Mouse (Mus musculus): ENCODE data around the gene Tep1. TPM values are rescaled to one million over a fixed set of nuclear protein-coding genes. Genes with fewer than 3 reads are reported as not detected.
"Not testable (repeated sequence)": the region's sequence is repeated elsewhere in the genome, so short reads cannot be mapped to it uniquely, and the experiment has no call there.

The Tep1 gene
- total RNA-seq, 2 experiments from 2014 or later: 9.3 to 10.2 TPM

- DNase-seq (ENCODE audit: low spot score): no peak
- intact Hi-C loops (cut with DNase I): loop anchor here (5.0 kb wide), 1 partner anchor 51 kb away; the partner anchor contains the start of genes Apex1 and Osgep
Measured at GRCm38 (mm10) chr14:50871284-50871683, 924 bp upstream of the Tep1 start.

DNA sequence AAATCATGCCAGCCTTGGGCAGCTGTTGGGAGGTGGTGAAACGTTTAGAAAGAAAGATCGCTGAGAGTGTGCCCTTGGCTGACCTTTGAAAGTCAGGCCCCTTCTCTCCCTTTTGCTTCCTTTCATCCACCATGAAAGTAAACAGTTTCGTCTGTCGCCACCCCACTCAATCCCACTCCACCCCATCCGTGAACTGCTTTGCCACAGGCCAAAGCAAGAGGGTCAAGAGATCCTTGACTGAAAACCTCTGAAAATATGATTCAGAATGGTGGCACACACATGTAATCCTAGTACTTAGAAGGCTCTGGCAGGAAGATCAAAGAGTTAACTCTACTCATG, 414 bp upstream of the Tep1 start:
- intact Hi-C loops (cut with DNase I): loop anchor here (5.0 kb wide), 1 partner anchor 52 kb away; the partner anchor contains the start of genes Apex1 and Osgep
- no peak for DNase-seq (ENCODE audit: low spot score)

GRCm38 (mm10) chr14:50868656-50869055, 1.7 kb downstream of the Tep1 start:
- no peak for DNase-seq (ENCODE audit: low spot score)
- intact Hi-C loops (cut with DNase I): no loop called here

GRCm38 (mm10) chr14:50868211-50868610, 2.1 kb downstream of the Tep1 start:
- DNase-seq (ENCODE audit: low spot score): no peak
- intact Hi-C loops (cut with DNase I): no loop called here

DNA sequence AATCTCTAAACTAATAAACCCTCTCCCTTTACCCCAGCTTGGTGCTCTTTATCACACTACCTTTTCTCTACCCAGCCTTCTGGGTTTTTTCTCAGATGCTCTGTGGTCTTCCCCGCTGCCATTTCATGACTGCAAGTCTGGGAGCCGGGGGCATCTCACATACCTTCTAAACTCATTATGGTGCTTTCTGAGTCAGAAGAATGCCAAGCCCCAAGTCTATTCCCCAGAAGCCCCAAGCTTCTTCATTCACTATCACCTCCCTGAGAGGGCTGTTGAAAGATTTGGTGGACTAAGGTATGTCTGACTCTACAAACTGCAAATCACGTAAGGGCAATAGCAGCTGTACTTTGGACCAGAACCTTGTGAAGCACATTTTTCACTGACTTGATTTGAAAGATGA, 3.4 kb downstream of the Tep1 start:
- intact Hi-C loops (cut with DNase I): no loop called here
- DNase-seq (ENCODE audit: low spot score): no peak

DNA sequence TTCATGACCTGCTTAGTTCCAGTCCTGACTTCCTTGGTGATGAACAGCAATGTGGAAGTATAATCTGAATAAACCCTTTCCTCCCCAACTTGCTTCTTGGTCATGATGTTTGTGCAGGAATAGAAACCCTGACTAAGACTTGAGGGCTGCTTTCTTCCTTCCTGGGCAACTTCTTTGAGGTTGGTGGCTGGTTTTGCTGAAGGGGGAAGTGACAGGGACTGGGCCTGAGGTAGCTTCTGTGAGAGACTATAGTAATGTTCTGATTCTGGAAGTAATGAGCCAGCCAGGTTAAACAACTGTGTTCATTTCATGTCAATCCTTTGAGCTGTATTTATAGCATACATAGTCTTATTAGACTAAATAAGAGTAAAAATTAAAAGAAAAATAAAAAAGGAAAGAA, 5.4 kb downstream of the Tep1 start:
- intact Hi-C loops (cut with DNase I); DNase-seq (ENCODE audit: low spot score): not testable (repeated sequence)

- no peak for DNase-seq (ENCODE audit: low spot score)
- intact Hi-C loops (cut with DNase I): no loop called here
Measured at GRCm38 (mm10) chr14:50862641-50863040, 7.7 kb downstream of the Tep1 start.

DNA sequence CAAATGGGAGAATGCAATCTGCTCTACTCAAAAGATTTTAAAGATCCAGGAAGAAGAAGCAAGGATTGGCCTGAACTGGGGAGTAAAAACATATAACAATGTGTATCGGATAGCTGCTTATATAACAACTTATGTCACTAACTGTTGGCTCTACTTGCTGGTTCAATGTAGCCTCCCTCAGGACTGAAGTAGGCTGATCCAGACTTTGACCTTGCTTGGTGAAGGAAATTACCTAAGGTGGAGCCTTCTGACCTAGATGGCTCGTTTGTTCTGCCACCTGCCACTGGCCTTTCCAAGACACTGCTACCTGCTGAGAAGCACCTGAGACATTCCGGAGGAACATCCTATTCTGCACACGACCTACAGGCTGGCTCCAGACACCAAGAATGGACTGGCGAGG, 14.6 kb downstream of the Tep1 start:
- intact Hi-C loops (cut with DNase I): no loop called here
- no peak for DNase-seq (ENCODE audit: low spot score)

DNA sequence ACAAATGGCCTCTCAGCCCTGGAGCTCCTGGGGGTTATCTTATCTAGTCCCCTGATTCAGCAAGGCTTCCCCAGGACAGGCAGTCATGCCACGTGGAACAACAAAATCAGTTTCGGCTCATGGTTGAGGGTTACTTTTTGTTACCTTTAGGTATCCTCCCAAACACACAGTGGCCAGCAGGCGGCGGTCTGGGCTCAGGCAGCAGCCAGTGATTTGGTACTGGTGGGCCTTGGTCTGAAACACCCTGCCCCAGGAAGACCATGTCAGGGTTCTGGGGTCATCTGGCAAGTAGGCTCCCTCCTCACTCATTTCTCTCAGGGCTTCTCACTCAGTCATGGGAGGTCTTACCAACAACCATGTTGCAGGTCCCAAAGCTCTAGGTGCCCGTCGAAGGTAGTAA, 33.1 kb downstream of the Tep1 start:
- intact Hi-C loops (cut with DNase I): no loop called here
- DNase-seq (ENCODE audit: low spot score): no peak

GRCm38 (mm10) chr14:50834435-50834834, 35.9 kb downstream of the Tep1 start:
- DNase-seq (ENCODE audit: low spot score): no peak
- intact Hi-C loops (cut with DNase I): no loop called here

- intact Hi-C loops (cut with DNase I): no loop called here
- DNase-seq (ENCODE audit: low spot score): peak; percentile 22
Measured at GRCm38 (mm10) chr14:50833964-50834363, 36.4 kb downstream of the Tep1 start.

DNA sequence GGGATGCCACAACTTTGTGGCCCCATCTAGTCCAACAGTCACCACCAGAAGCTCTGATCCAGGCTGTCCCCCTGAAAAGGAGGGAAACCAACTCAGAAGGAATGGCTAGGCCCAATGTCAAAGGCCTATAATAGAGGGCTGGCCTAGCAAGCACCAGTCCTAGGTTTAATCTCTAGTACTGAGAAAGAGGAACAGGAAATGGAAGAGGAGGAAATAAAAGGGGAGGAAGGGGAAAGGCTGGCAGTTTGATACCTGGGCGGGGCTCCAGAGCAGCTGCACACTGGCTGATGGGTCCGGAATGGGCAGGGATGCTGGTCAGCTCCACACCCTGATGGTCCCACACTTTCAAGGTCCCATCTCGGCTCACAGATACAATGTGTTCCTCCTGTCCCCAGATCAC, 40.5 kb downstream of the Tep1 start:
- intact Hi-C loops (cut with DNase I): no loop called here
- no peak for DNase-seq (ENCODE audit: low spot score)

DNA sequence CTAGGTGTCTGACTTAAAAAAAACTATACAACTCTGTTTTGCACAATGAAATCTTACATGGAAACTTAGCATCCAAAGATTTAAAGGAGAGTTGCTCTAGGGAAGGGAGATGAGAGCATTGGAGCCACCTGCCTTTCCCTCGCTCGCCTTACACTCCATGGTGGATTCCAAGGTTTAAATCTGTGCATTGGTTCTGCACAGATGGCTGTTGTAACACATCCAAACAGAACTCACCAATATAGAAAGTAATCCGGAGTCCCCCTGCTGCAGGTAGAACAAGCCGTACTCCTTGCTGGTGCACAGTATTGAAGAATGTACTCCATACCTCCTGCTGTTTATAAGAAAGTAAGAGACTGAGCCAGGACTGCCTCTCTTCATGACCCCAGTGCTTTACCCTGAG, 43.8 kb downstream of the Tep1 start:
- no peak for DNase-seq (ENCODE audit: low spot score)
- intact Hi-C loops (cut with DNase I): no loop called here

DNA sequence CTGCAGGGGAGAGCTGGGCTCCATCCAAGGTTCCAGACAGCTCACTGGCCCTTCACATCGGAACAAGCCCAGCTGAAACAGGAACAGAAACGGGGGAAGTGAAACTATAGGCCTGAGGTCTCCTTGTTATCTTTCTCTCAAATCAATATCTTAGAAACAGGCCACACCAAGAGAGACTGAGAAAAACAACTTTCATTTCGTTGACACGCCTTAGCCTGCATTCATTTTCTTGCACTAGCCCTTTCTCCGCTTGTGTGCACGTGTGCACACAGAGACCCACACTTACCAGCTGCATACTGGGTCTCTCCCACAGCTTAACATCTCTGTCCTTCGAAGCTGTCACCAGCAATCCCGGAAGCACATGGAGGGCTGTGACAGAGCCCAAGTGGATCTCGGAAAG, 46.1 kb downstream of the Tep1 start:
- no peak for DNase-seq (ENCODE audit: low spot score)
- intact Hi-C loops (cut with DNase I): no loop called here

- no peak for DNase-seq (ENCODE audit: low spot score)
- intact Hi-C loops (cut with DNase I): no loop called here
Measured at GRCm38 (mm10) chr14:50823240-50823639, 47.1 kb downstream of the Tep1 start.

GRCm38 (mm10) chr14:50813060-50813459, 57.3 kb downstream of the Tep1 start:
- DNase-seq (ENCODE audit: low spot score): no peak
- intact Hi-C loops (cut with DNase I): no loop called here

DNA sequence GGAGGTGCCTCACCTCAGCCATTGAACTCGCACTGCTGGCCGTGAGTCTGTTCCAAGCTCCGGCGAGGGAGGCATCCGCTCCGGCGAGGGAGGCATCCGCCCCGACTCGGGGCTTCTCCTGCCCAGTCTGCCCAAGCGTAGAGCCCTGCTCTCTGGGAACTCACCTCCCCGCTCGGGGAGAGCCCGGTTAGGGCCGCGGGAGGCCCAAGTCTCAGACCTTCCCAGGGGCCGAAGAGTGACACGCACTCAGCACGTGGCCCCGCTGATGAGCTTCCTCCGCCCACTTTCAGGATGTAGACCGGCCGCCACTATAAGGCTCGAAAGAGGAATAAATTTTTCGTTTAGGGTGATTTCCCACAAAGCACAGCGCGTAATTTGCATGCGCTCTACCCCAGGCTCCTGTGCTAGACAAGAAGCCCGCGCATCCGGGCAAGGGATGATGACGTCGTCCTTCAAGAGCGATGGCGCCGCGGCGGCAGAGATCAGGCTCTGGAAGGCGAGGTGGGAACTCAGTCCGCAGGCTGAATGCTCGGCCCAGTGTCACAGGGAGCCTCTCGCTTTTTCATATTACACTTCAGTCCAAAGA, 62.8 kb downstream of the Tep1 start, which contains the start of the genes Ccnb1ip1 and Parp2:
TSS of gene Ccnb1ip1 (minus strand) at position 246 of the 586 bp plus-strand sequence.
TSS of gene Parp2 (plus strand) at position 355 of the 586 bp plus-strand sequence.
- peak; percentile 95 for DNase-seq (ENCODE audit: low spot score)
- intact Hi-C loops (cut with DNase I): loop anchor here (2.0 to 5.0 kb wide), 4 partner anchors 23 to 283 kb away; partner anchors contain the start of genes Ang, Rnase4 and Ttc5

GRCm38 (mm10) chr14:50806469-50806868, 63.9 kb downstream of the Tep1 start:
- DNase-seq (ENCODE audit: low spot score): not testable (repeated sequence)
- intact Hi-C loops (cut with DNase I): loop anchor here (2.0 to 5.0 kb wide), 4 partner anchors 22 to 284 kb away; partner anchors contain the start of genes Ang, Rnase4 and Ttc5

GRCm38 (mm10) chr14:50804683-50805082, 65.7 kb downstream of the Tep1 start:
- intact Hi-C loops (cut with DNase I): loop anchor here (5.0 kb wide), 1 partner anchor 123 kb away; no protein-coding TSS in a partner anchor
- DNase-seq (ENCODE audit: low spot score): no peak

GRCm38 (mm10) chr14:50802843-50803562, 67.4 kb downstream of the Tep1 start:
- intact Hi-C loops (cut with DNase I): no loop called here
- DNase-seq (ENCODE audit: low spot score): no peak

DNA sequence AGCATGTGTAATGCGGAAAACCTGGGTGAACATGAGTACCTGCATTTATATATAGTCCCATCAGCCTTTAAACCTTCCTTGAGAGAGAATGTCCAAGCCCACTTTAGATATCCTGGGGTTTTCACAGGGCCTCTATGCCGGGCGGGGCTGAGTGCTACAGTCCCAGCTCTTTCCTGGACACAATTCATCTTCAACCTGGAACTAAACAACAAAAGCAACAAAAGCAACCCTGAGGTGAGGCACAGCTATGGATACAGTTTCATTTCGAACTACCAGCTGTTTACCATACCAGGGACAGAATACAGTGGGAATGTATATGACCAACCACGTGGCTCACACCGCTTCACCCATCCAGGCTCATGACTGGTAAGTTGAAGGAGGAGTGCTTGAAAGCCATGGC, 67.9 kb downstream of the Tep1 start:
- intact Hi-C loops (cut with DNase I): no loop called here
- DNase-seq (ENCODE audit: low spot score): no peak
